Mouse (Mus musculus) bone marrow, adult 2 months (tissue): ENCODE data around the gene Abhd12. TPM values are rescaled to one million over a fixed set of nuclear protein-coding genes. Genes with fewer than 3 reads are reported as not detected.
A peak's percentile ranks its signal among the peaks of the same experiment; 100 is the strongest.
"Not testable (repeated sequence)": the region's sequence is repeated elsewhere in the genome, so short reads cannot be mapped to it uniquely, and the experiment has no call there.

Source experiments
- H3K27ac ChIP-seq: fragments of 200-500 bp; 2 replicates; pipeline ENCODE4 v1.5.1; 2012; ENCODE audit warnings: low read depth, mild to moderate bottlenecking, control low read depth, inconsistent platforms, low read length; ENCODE audit not compliant: control insufficient read depth, poor library complexity, insufficient read depth
- H3K4me1 ChIP-seq: fragments of 200-500 bp; 2 replicates; pipeline ENCODE4 v1.6.1; 2011; ENCODE audit warnings: low read length; ENCODE audit not compliant: control insufficient read depth, insufficient read depth
- H3K4me3 ChIP-seq: fragments of 200-500 bp; replicated peaks from 2 replicates; pipeline ENCODE3; 2011; ENCODE audit warnings: mild to moderate bottlenecking, low read depth, low read length, control low read depth; ENCODE audit not compliant: control insufficient read depth
- CTCF ChIP-seq: fragments of 200-500 bp; IDR thresholded peaks from 2 replicates; pipeline ENCODE4 v1.5.1; 2011; ENCODE audit warnings: low read length, control low read depth; ENCODE audit not compliant: control insufficient read depth, insufficient read depth
- POLR2A ChIP-seq: fragments of 200-500 bp; IDR thresholded peaks from 2 replicates; pipeline ENCODE4 v1.6.1; 2011; ENCODE audit warnings: low read depth, mild to moderate bottlenecking, control low read depth, low read length, borderline replicate concordance; ENCODE audit not compliant: control insufficient read depth
- WGBS: fragments of 180-500 bp; shearing (Covaris S2); methylation state at CpG from one replicate; pipeline ENCODE4 v1.1.7; 2018; 5-methylcytosine and 5-hydroxymethylcytosine counted together
- polyA plus RNA-seq: library from polyadenylated mRNA; stranded (reverse); fragments of >200 nt; gene quantifications from 2 replicates; pipeline ENCODE4 v1.2.4, GENCODE M21; 2011; ENCODE audit warnings: low replicate concordance; ENCODE audit not compliant: missing spikeins, insufficient read depth, insufficient read length

Gene Abhd12
- polyA plus RNA-seq = 18.5 and 31.7 TPM in 2 replicates

GRCm38 (mm10) chr2:150904272-150904935 lies at the start of gene Abhd12:
Gene Abhd12, minus strand, starts transcription at chr2:150904741.
- Histone ChIP-seq H3K4me1 (peaks cover 1% of the 10 kb centered on the region; the same call in 1 of the 2 replicates), H3K27ac (peak within 1 kb of the TSS; percentile 72), H3K4me3 (peak within 1 kb of the TSS; percentile 80)
- TF ChIP-seq POLR2A (peak; percentile 91; the same call in 1 of the 2 replicates), CTCF (no peak)
- under 1% methylated on average over 72 of the region's 72 CpGs for WGBS

GRCm38 (mm10) chr2:150951201-150951600 lies 46.7 kb upstream of the Abhd12 start:
- Histone ChIP-seq H3K27ac (no peak overlapping the region), H3K4me1 (no peaks in the 10 kb centered on the region), H3K4me3 (no peak overlapping the region)
- TF ChIP-seq POLR2A (no peak), CTCF (no peak)
- WGBS = 68% methylated on average over 2 of the region's 2 CpGs

- no peak for TF ChIP-seq CTCF
- no peak for TF ChIP-seq POLR2A
- Histone ChIP-seq H3K4me1 (no peaks in the 10 kb centered on the region), H3K27ac (no peak overlapping the region), H3K4me3 (no peak overlapping the region)
- 87% methylated on average over 6 of the region's 6 CpGs for WGBS
These were observed 45.5 kb upstream of the Abhd12 start for GRCm38 (mm10) chr2:150950056-150950455.

- TF ChIP-seq POLR2A (no peak), CTCF (no peak)
- H3K4me3 ChIP-seq = no peak overlapping the region
- 89% methylated on average over 3 of the region's 3 CpGs for WGBS
These were observed 45.1 kb upstream of the Abhd12 start for GRCm38 (mm10) chr2:150949652-150950051.

GRCm38 (mm10) chr2:150948786-150949185 lies 44.2 kb upstream of the Abhd12 start:
- no peak for TF ChIP-seq CTCF
- TF ChIP-seq POLR2A = no peak
- Histone ChIP-seq H3K27ac (no peak overlapping the region), H3K4me1 (no peaks in the 10 kb centered on the region), H3K4me3 (no peak overlapping the region)
- 80% methylated on average over 5 of the region's 5 CpGs for WGBS

More at GRCm38 (mm10) chr2:150949652-150950051, 45.1 kb upstream of the Abhd12 start:
- Histone ChIP-seq H3K27ac (no peak overlapping the region), H3K4me1 (no peaks in the 10 kb centered on the region)

GRCm38 (mm10) chr2:150947880-150948611 lies 43.5 kb upstream of the Abhd12 start:
- 88% methylated on average over 12 of the region's 12 CpGs for WGBS
- not testable (repeated sequence) for H3K27ac ChIP-seq, H3K4me3 ChIP-seq, H3K4me1 ChIP-seq

- WGBS = 92% methylated on average over 5 of the region's 5 CpGs
- H3K4me3 ChIP-seq, H3K4me1 ChIP-seq, H3K27ac ChIP-seq: not testable (repeated sequence)
These were observed 42.8 kb upstream of the Abhd12 start for GRCm38 (mm10) chr2:150947341-150947740.

GRCm38 (mm10) chr2:150944017-150944416 lies 39.5 kb upstream of the Abhd12 start:
- TF ChIP-seq CTCF (no peak), POLR2A (no peak)
- 91% methylated on average over 5 of the region's 5 CpGs for WGBS
- H3K4me3 ChIP-seq = no peak overlapping the region
- H3K4me1 ChIP-seq = no peaks in the 10 kb centered on the region
- no peak overlapping the region for H3K27ac ChIP-seq

- H3K27ac ChIP-seq = no peak overlapping the region
- no peak overlapping the region for H3K4me3 ChIP-seq
- WGBS = 94% methylated on average over 4 of the region's 4 CpGs
- TF ChIP-seq CTCF (no peak), POLR2A (no peak)
- no peaks in the 10 kb centered on the region for H3K4me1 ChIP-seq
These were observed 30.1 kb upstream of the Abhd12 start for GRCm38 (mm10) chr2:150934659-150935058.
